Mouse (Mus musculus) C2C12 (cell line): ENCODE results near the gene Kcnmb1.

Source experiments
- CEBPB ChIP-seq: IDR thresholded peaks from one replicate; pipeline ENCODE4 v1.6.1; 2011; ENCODE audit warnings: low read depth, mild to moderate bottlenecking, control low read depth, moderate library complexity
- CTCF ChIP-seq: IDR thresholded peaks from one replicate; pipeline ENCODE4 v1.5.1; 2011; ENCODE audit not compliant: control insufficient read depth, insufficient read depth, insufficient read length
- FOSL1 ChIP-seq: IDR thresholded peaks from one replicate; pipeline ENCODE4 v1.8.0; 2011; ENCODE audit warnings: mild to moderate bottlenecking, low read length; ENCODE audit not compliant: poor library complexity, insufficient read depth, severe bottlenecking
- MAX ChIP-seq: IDR thresholded peaks from one replicate; pipeline ENCODE4 v1.6.1; 2011; ENCODE audit warnings: mild to moderate bottlenecking, control low read depth
- MYOD1 ChIP-seq: IDR thresholded peaks from one replicate; pipeline ENCODE4 v1.6.1; 2011; ENCODE audit warnings: low read depth; ENCODE audit not compliant: control insufficient read depth, insufficient read length
- MYOG ChIP-seq: IDR thresholded peaks from one replicate; pipeline ENCODE4 v1.6.1; 2011; ENCODE audit not compliant: control insufficient read depth, insufficient read length; ENCODE audit errors: extremely low read depth
- USF1 ChIP-seq: IDR thresholded peaks from one replicate; pipeline ENCODE4 v1.6.1; 2011; ENCODE audit warnings: low read depth, mild to moderate bottlenecking, control low read depth, moderate library complexity

- no peak for TF ChIP-seq CTCF
- no peak for TF ChIP-seq CEBPB
- TF ChIP-seq MYOG = no peak
- no peak for TF ChIP-seq MAX
- no peak for TF ChIP-seq USF1
- no peak for TF ChIP-seq MYOD1
- TF ChIP-seq FOSL1 = no peak
Observed at GRCm38 (mm10) chr11:33967708-33968107, 4.9 kb downstream of the Kcnmb1 start.
